Mouse (Mus musculus) gonadal fat pad, adult 2 months (tissue): Measurements from ENCODE around the gene Grin2b. TPM values are rescaled to one million over a fixed set of nuclear protein-coding genes. Genes with fewer than 3 reads are reported as not detected.
"Not testable (repeated sequence)": the region's sequence is repeated elsewhere in the genome, so short reads cannot be mapped to it uniquely, and the experiment has no call there.

ENCODE experiments used
- DNase-seq: peaks from one replicate; pipeline ENCODE4 v3.0.0-alpha.2; 2012; ENCODE audit warnings: low read depth
- polyA plus RNA-seq: library from polyadenylated mRNA; depleted of rRNA; stranded (reverse); fragments of >200 nt; gene quantifications from 2 replicates; pipeline ENCODE4 v1.2.3, GENCODE M21; 2012; rRNA removed

Grin2b gene
- polyA plus RNA-seq, 1 experiment: 0.04 TPM

GRCm38 (mm10) chr6:135700717-135701345 lies 472.5 kb downstream of the Grin2b start:
- DNase-seq: no peak

- no peak for DNase-seq
Measured at GRCm38 (mm10) chr6:135692533-135692932, 480.8 kb downstream of the Grin2b start.

- no peak for DNase-seq
Measured at GRCm38 (mm10) chr6:135691561-135691960, 481.8 kb downstream of the Grin2b start.

GRCm38 (mm10) chr6:135687926-135688325 lies 485.4 kb downstream of the Grin2b start:
- DNase-seq: no peak

GRCm38 (mm10) chr6:135684206-135684605 lies 489.1 kb downstream of the Grin2b start:
- no peak for DNase-seq

GRCm38 (mm10) chr6:135681423-135681822 lies 491.9 kb downstream of the Grin2b start:
- DNase-seq: not testable (repeated sequence)

- no peak for DNase-seq
Measured at GRCm38 (mm10) chr6:135680105-135680710, 493.1 kb downstream of the Grin2b start.

GRCm38 (mm10) chr6:135674380-135674779 lies 498.9 kb downstream of the Grin2b start:
- DNase-seq: no peak

GRCm38 (mm10) chr6:135672003-135672402 lies 501.3 kb downstream of the Grin2b start:
- no peak for DNase-seq

Other genes starting within 250 kb of the Grin2b start
- not detected in 2 replicates for gene Gm8994, start 154.0 kb upstream of the Grin2b start, polyA plus RNA-seq
- not detected in 2 replicates for gene E330021D16Rik, start 242.1 kb upstream of the Grin2b start, polyA plus RNA-seq